Mouse (Mus musculus): Measurements from ENCODE around the gene Srrm2.

The Srrm2 gene

DNA sequence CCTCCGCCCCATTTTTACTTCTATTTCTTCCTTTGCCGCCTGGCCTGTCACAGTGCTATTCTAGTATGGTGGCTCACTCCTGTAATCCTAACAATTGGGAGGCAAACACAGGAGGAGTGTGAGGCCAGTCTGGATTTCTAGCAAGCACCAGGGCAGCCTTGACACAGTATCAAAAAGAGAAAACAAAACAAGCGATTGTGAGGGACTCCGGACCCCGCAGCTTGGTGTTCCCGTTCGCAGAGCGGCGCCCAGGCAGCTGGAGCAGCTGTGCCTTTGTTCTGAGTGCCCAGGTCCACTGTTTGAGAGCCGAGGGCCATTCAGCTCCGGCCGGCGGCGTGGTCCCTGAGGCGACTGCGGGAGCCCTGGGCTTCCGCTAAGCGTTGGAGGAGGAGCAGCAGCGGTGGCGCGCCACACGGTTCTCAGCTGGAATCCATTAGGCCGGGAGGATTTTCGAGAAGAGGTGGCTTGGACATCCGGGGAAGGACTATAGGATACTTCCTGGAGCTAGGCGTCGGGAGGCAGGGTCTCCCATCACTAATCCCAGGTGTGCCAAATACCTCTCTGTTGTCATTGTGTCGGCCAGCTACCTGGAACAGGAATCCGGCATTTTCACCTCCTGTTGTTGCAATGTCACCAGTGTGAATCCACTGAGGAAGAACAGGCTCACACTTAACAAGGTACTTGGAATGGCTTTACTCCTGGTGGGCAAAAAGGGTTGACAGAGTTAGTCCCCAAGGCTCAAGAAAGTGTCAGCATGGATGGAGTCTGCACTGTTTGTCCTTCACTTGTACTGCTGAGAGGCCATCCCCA lies at the start of gene Srrm2:
Gene Srrm2 (plus strand): TSS at position 264 of the 810 bp plus-strand sequence.
- peak in 1 of 2 experiments; percentile 18 for DNase-seq (ENCODE audit: low read depth in 2 of 2, low spot score in 2 of 2)

DNA sequence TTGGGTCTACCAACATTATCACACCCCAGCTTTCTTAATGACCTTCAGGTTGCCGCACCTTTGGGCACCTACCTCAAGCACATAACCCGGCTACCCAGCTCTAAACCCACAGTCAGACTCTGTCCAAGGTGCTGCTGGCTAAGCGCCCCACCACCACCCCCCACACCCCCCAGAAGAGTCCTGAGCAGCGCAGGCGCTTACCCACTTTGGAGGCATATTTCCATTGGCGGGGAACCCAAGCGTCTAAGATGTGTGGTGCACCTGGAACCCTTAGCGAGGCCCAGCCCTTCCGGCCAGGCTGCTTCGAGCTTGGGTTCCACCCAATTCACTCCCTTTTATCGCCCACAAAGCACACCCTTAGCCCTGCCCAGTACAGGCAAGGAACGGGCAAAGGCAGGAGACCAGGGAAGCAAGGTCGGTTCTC lies 49.7 kb upstream of the Srrm2 start, which contains the start of gene Paqr4:
Gene Paqr4 (minus strand): TSS at position 270 of the 424 bp plus-strand sequence.
- DNase-seq (ENCODE audit: low read depth in 2 of 2, low spot score in 2 of 2), result no peak

GRCm38 (mm10) chr17:23741359-23742209 lies 48.7 kb upstream of the Srrm2 start:
- no peak for DNase-seq (ENCODE audit: low read depth in 2 of 2, low spot score in 2 of 2)

GRCm38 (mm10) chr17:23742210-23742793 lies 48.0 kb upstream of the Srrm2 start:
- DNase-seq (ENCODE audit: low read depth in 2 of 2, low spot score in 2 of 2), result peak; percentile 35 to 50

DNA sequence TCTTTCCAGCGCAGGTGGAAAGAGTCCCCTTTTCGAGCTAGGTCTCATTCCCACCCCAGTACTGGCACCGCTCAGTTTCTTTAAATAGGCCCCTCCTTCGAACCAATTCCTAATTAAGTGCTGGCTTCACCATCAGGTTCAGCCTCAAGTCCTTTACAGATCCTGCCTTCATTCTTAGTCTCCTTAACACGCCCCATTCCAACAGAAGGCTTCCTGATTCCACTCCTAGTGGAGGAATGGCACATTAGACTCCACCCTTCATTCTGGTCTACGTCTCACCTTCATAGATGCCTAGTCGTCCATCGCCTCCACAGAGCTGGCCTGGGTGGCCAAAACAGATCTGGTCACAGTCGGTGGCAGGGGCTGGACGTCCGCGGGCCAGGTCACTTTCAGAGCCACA lies 47.4 kb upstream of the Srrm2 start:
- no peak for DNase-seq (ENCODE audit: low read depth in 2 of 2, low spot score in 2 of 2)

- no peak for DNase-seq (ENCODE audit: low read depth in 2 of 2, low spot score in 2 of 2)
Measured at GRCm38 (mm10) chr17:23744076-23744475, 46.3 kb upstream of the Srrm2 start.

DNA sequence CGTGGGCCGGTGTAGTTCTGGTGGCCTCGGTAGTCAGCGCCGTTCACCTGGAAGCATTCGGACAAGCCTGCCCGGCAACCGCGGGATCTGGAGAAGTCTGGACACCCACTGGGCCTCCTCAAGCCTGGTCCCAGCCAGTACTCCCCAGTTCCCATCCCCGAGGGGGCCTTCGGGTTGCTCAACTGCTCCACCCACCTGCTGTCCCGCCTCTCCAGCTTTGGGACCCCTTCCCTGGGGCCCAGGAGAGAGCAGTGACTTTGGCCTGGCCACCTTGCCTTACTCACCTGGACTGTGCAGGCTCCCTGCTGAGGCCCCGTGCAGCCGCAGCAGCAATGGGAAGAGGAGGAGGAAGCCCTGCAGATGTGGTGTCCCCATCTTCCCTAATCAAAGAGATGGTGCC lies 45.7 kb upstream of the Srrm2 start:
- DNase-seq (ENCODE audit: low read depth in 2 of 2, low spot score in 2 of 2), result no peak

GRCm38 (mm10) chr17:23745301-23746251 lies 44.8 kb upstream of the Srrm2 start, which contains the start of gene Kremen2:
Kremen2 (minus strand) TSS chr17:23745833.
- DNase-seq (ENCODE audit: low read depth in 2 of 2, low spot score in 2 of 2), result no peak

- no peak for DNase-seq (ENCODE audit: low read depth in 2 of 2, low spot score in 2 of 2)
Measured at GRCm38 (mm10) chr17:23746311-23746710, 44.0 kb upstream of the Srrm2 start.

DNA sequence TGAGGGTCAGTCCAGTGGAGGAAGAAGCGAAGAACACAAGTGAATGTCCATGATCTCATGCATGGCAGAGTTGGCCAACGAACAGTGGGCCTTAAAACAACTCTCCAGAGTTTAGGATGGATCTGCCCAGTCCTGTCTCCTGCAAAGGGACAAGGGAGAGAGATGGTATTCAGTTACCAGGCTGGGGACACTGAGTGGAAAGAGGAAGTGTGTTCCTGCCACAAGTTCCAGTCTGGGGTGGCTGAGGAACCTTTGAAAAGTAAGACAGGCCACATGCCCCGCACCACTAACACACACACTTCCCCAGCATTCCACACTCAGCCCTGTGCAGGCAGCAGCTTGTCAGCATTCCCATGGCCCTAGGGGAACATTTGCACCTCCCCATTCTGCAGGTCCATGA lies 43.6 kb upstream of the Srrm2 start:
- no peak for DNase-seq (ENCODE audit: low read depth in 2 of 2, low spot score in 2 of 2)

DNA sequence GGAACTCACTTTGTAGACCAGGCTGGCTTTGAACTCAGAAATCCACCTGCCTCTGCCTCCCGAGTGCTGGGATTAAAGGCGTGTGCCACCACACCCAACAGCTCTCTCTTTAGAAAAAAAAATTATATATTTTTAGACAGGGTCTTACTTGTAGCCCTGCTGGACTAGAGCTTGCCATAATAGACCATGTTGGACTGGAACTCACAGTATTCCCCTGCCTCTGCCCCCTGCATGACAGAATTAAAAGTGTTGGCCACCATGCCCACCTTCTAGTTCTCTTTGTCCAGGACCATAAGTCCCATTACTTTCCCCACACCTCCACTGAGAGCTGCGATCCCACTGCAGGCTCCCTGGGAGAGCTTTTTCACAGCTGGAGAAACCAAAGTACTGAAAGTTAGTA lies 42.9 kb upstream of the Srrm2 start:
- DNase-seq (ENCODE audit: low read depth in 2 of 2, low spot score in 2 of 2), result no peak

DNA sequence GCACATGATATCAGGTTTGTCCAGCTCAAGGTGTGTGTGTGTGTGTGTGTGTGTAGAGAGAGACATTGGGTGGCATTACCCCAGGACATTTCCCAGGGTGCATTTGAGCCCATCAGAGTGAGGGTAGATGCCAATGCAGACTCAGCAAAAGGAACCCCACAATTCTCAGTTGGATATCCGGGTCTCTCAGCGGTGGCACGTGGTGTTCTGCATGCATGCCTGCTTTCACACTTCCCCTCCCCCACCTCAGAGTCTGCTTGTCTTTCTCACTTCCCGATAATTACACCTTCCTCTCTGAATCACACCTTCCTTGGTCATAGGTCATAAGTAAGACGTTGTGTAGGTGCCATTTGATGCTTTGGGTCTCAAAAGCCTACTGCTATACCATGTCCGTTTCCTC lies 42.3 kb upstream of the Srrm2 start:
- no peak for DNase-seq (ENCODE audit: low read depth in 2 of 2, low spot score in 2 of 2)

DNA sequence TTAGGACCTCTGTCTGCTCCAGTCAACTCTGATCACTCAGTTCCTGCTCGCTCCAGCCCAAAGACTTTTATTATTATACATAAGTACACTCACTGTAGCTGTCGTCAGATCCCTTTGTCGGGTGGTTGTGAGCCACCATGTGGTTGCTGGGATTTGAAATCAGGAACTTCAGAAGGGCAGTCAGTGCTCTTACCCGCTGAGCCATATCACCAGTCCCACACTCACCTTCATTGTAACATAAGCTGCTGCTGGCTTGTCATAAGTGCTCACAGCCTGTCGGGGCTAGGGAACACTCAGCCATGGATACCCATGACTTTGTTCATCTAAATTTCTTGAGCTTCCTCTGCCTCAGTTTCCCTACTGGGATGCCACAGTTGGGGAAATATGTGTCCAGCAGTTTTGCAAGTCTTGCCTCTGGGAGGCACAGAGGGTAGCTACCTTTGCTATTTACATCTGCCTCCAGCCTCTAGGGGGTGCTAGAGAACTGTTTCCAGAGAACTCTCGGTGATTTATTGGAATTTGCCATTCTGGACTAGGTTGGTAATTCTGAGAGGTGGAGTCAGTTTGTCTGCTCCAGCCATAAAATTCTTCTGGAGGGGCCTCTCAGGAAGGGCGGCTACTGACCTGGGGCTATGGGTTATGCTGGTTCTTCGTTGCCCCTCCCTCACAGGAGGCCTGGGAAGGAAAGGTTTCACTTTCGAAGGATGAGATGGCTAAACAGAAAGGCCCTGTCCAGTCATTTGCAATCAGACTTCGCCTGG lies 41.5 kb upstream of the Srrm2 start:
- peak; percentile 58 to 76 for DNase-seq (ENCODE audit: low read depth in 2 of 2, low spot score in 2 of 2)

DNA sequence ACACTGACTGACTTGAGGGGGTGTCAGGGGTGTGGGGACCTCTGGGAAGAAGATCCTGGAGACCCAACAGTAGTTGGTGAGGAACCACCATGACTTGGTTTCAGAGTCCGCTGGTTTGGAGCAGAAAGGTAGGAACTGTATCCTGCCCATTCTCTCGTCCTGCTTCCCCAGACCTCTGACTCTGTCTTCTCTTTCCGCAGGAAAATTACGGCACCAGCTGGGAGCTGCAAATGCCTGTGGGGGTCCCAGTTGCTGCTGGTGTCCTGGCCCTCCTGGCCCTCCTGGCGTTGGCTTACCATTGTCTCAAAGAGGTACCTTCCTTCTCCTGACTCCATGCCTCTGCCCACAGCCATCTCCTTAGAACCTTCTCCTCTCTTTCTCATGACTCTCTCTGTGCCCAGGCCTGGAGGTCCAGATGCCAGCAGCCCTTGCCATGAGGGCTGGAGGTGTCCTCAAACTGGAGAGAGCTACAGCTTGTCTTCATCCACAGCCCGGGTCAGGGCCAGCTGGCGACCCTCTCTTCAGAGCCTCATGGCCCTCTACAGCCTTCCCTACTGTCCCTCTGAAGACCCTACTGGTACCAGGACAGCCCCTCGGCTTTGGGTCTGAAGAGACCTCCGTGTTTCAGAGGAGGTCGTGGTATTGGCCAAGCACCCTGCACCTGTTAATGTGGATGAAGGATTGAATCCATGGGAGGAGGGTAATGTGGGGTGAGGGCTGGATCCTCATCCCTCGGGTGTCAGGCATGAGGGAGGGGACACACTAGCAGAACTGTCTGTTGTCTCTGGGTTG lies 40.7 kb upstream of the Srrm2 start:
- no peak for DNase-seq (ENCODE audit: low read depth in 2 of 2, low spot score in 2 of 2)

GRCm38 (mm10) chr17:23755689-23756088 lies 34.6 kb upstream of the Srrm2 start:
- no peak for DNase-seq (ENCODE audit: low read depth in 2 of 2, low spot score in 2 of 2)

GRCm38 (mm10) chr17:23757581-23757980 lies 32.8 kb upstream of the Srrm2 start:
- DNase-seq (ENCODE audit: low read depth in 2 of 2, low spot score in 2 of 2), result no peak

DNA sequence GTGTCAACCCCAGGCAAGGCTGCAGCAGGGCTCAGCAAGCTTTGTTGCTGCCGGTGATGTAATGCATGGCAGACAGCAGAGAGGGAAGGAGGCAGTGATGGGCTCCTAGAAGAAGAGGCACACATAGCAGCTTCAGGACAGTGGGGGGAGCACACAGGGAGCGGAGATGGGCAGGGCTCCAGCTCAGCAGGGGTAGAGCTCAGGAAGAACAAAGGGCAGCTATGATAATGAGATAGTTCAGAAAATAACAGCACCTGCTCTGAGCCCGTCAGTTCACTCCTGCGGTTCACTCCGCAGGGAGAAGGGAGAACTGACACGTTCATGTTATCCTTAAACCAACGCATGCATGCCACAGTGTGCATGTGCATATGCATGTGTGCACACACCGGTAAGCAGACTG lies 31.5 kb upstream of the Srrm2 start:
- no peak for DNase-seq (ENCODE audit: low read depth in 2 of 2, low spot score in 2 of 2)

GRCm38 (mm10) chr17:23760231-23760630 lies 30.1 kb upstream of the Srrm2 start:
- DNase-seq (ENCODE audit: low read depth in 2 of 2, low spot score in 2 of 2), result no peak

DNA sequence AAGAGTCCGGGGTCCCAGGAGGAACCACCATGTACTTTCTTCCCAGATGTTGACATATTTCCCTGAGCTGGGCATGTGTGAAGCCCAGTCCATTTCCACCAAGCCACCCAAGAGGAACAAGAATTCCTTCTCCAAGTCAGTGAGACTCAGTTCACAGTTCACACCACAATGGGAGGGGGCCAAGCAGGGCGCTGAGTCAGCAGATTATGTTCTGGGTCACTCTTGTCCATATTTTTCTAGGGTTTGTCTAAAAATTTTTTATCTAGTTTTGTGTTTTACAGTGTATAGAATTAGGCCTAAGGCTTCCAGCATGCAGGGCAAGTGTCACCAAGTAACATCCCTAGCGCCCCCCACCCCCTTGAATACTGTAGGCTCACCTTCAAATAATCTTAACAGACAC lies 29.2 kb upstream of the Srrm2 start:
- DNase-seq (ENCODE audit: low read depth in 2 of 2, low spot score in 2 of 2), result no peak
